Mouse (Mus musculus) neural tube, embryonic 15.5 days (tissue): ENCODE data around the gene Pde6h. TPM values are rescaled to one million over a fixed set of nuclear protein-coding genes. Genes with fewer than 3 reads are reported as not detected.

ENCODE experiments used
- ATAC-seq: fragments of 200-750 bp; cut with Nextera tagmentation; 2 replicates; pipeline ENCODE4 v1.8.0; 2017; ENCODE audit warnings: mild to moderate bottlenecking, moderate TSS enrichment, moderate library complexity; ENCODE audit not compliant: low FRiP score
- H3K27ac ChIP-seq: fragments of 300-500 bp; sonication (generic); replicated peaks from 2 replicates; pipeline ENCODE4 v1.5.1; 2015; ENCODE audit warnings: mild to moderate bottlenecking, inconsistent platforms
- H3K27me3 ChIP-seq: fragments of 300-500 bp; sonication (generic); replicated peaks from 2 replicates; pipeline ENCODE4 v1.6.1; 2015; ENCODE audit warnings: inconsistent platforms
- H3K36me3 ChIP-seq: fragments of 300-500 bp; sonication (generic); 2 replicates; pipeline ENCODE4 v1.6.1; 2015; ENCODE audit warnings: inconsistent platforms
- H3K4me1 ChIP-seq: fragments of 300-500 bp; sonication (generic); 2 replicates; pipeline ENCODE4 v1.6.1; 2015; ENCODE audit warnings: inconsistent platforms
- H3K4me2 ChIP-seq: fragments of 300-500 bp; sonication (generic); 2 replicates; pipeline ENCODE4 v1.6.1; 2015; ENCODE audit warnings: inconsistent platforms, mild to moderate bottlenecking, moderate library complexity
- H3K4me3 ChIP-seq: fragments of 300-500 bp; sonication (generic); replicated peaks from 2 replicates; pipeline ENCODE4 v1.5.1; 2015; ENCODE audit warnings: mild to moderate bottlenecking, inconsistent platforms
- H3K9ac ChIP-seq: fragments of 300-500 bp; sonication (generic); replicated peaks from 2 replicates; pipeline ENCODE4 v1.6.1; 2015; ENCODE audit warnings: mild to moderate bottlenecking, inconsistent platforms
- H3K9me3 ChIP-seq: fragments of 300-500 bp; sonication (generic); replicated peaks from 2 replicates; pipeline ENCODE4 v1.6.1; 2016; ENCODE audit warnings: inconsistent platforms
- WGBS: fragments of 180-500 bp; shearing (Covaris S2); methylation state at CpG from one replicate; pipeline ENCODE4 v1.1.7; 2015; ENCODE audit warnings: mixed read lengths; 5-methylcytosine and 5-hydroxymethylcytosine counted together
- polyA plus RNA-seq: library from polyadenylated mRNA; unstranded; fragments of >200 nt; fragmentation: Nextera tagmentation; extraction: Ambion mirVana; gene quantifications from 2 replicates; pipeline ENCODE4 v1.2.1, GENCODE M21; 2015

Pde6h gene
- polyA plus RNA-seq, 1 experiment from 2014 or later, result 0.33 TPM

DNA sequence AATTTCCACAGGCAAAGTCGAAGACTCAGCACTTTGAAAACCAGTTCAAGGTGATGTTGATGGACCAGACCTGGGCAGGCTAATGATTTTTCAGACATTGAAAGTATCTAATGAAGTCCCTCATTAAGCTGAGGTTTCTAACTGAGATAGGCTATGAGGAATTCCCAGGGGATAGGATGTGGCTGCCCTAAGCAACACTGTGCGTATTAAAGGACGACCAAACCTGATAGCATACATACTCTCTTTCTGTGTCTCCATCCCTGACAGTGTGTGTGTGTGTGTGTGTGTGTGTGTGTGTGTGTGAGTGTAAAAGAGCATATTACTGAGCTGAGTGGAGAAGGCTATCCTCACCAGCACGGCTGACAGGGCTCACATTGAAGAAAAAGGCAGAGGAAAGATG, 80.7 kb downstream of the Pde6h start:
- no peak overlapping the region for H3K4me3 ChIP-seq
- H3K36me3 ChIP-seq, result no peaks in the 10 kb centered on the region
- H3K9ac ChIP-seq, result no peak overlapping the region
- no peaks in the 10 kb centered on the region for H3K27me3 ChIP-seq
- no peaks in the 10 kb centered on the region for H3K9me3 ChIP-seq
- H3K4me1 ChIP-seq, result no peaks in the 10 kb centered on the region
- no peak overlapping the region for H3K27ac ChIP-seq
- H3K4me2 ChIP-seq, result no peak overlapping the region
- 80% methylated on average over 4 of the region's 4 CpGs for WGBS
- ATAC-seq, result no peak

DNA sequence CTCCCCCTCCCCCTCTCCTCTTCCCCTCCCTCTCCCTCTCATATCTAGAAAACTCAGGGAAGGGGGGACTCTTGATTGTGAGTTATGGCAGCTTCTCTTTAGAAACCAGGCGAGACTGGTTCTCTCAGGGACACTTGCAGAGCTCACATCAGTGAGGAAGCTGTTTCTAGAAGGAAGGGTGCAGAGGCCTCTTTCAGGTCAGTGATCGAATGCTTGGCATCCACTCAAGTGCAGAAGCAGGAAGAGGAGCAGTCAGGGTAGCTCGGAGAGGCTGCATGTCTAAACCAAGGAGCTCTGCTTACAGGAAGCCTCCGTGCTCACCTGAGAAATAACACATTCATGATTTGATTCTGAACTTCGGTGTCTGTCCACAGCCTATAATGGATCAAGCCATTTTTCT, 87.6 kb downstream of the Pde6h start:
- Histone ChIP-seq H3K27ac (no peak overlapping the region), H3K27me3 (no peaks in the 10 kb centered on the region), H3K9ac (no peak overlapping the region), H3K36me3 (no peaks in the 10 kb centered on the region), H3K4me2 (no peak overlapping the region), H3K4me3 (no peak overlapping the region), H3K9me3 (no peaks in the 10 kb centered on the region), H3K4me1 (no peaks in the 10 kb centered on the region)
- ATAC-seq, result no peak
- WGBS, result 91% methylated on average over 5 of the region's 5 CpGs

DNA sequence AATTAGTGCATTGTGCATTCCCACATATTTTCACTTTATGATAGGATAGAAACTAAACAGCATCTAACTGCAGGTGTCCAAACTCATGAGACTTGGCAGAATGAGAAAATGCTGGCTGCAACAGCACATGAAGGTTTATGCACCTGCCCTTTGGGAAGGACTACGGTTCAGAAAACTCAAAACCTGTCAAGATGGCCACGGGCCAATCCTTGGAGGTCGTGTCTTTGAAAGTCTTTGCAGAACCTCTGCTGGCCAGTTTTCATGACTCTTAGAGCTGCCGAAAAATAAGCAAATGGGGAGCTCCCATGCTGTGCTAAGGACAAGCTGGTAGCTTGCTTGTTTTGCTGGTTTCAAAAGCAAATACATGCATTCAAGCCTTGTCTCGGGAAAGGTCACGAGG, 90.7 kb downstream of the Pde6h start:
- Histone ChIP-seq H3K4me1 (no peaks in the 10 kb centered on the region), H3K4me2 (no peak overlapping the region), H3K9ac (no peak overlapping the region), H3K27me3 (no peaks in the 10 kb centered on the region), H3K4me3 (no peak overlapping the region), H3K9me3 (no peaks in the 10 kb centered on the region), H3K36me3 (no peaks in the 10 kb centered on the region), H3K27ac (no peak overlapping the region)
- ATAC-seq, result no peak
- WGBS, result 68% methylated on average over 6 of the region's 6 CpGs

DNA sequence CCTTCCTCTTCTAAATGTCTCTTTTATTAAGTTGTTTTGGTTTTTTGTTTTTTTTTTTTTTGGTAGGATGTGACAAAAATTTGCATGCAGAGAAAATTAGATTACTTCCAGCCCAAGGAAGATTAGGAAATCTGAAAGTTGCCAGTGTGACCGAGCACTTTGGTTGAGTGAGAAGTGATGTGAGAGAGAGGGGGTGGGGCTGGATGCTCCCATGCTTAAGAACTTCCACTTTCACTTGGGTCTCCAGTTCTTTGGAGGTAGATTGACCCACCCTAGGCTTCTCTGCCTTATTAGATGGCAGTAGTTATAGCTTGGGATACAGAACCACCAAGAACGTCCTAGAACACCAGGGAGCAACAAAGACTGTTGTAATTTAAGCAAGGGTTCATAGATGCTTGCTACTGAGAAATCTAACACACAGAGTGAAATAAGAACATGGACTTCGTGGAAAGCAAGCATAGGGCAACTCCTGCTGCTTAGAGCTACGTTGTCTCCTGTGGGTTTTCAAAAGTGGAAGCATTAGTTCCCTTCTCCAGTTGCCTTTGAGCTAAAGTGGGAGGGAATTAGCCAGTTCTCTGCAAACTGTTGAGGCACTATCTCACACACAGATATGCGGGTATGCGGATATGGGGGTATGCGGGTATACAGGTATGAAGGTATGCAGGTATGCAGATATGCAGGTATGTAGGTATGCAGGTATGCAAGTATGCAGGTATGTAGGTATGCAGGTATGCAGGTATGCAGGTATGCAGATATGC, 93.8 kb downstream of the Pde6h start:
- Histone ChIP-seq H3K4me3 (no peak overlapping the region), H3K9ac (no peak overlapping the region), H3K9me3 (no peaks in the 10 kb centered on the region), H3K4me1 (0 out of 2 replicates have a peak, but pooled peaks cover 2% of the 10 kb centered on the region), H3K27ac (no peak overlapping the region), H3K27me3 (no peaks in the 10 kb centered on the region), H3K4me2 (no peak overlapping the region), H3K36me3 (no peaks in the 10 kb centered on the region)
- no peak for ATAC-seq
- 91% methylated on average over 7 of the region's 7 CpGs for WGBS

Other genes starting within 250 kb of the Pde6h start
- 0.23 and 5.5 TPM in 2 replicates for gene Gucy2c, start 142.1 kb upstream of the Pde6h start, polyA plus RNA-seq
- gene Hist4h4, start 119.4 kb upstream of the Pde6h start, polyA plus RNA-seq, result 0.43 and 0.44 TPM in 2 replicates
- 106 and 119 TPM in 2 replicates for gene H2afj, start 115.6 kb upstream of the Pde6h start, polyA plus RNA-seq
- gene BC049715, start 96.2 kb upstream of the Pde6h start, polyA plus RNA-seq, result 1.5 and 2.8 TPM in 2 replicates
- gene Wbp11, start 95.6 kb upstream of the Pde6h start, polyA plus RNA-seq, result 71.1 and 80.0 TPM in 2 replicates
- 2.5 and 3.0 TPM in 2 replicates for gene Smco3, start 88.4 kb upstream of the Pde6h start, polyA plus RNA-seq
- 0.23 and 2.3 TPM in 2 replicates for gene Art4, start 66.1 kb upstream of the Pde6h start, polyA plus RNA-seq
- 28.4 and 40.1 TPM in 2 replicates for gene Mgp, start 48.0 kb upstream of the Pde6h start, polyA plus RNA-seq
- 0.82 TPM in 1 of 2 replicates, not detected in the other for gene Erp27, start 1.7 kb upstream of the Pde6h start, polyA plus RNA-seq
- 13.8 and 95.4 TPM in 2 replicates for gene Arhgdib, start 18.1 kb downstream of the Pde6h start, polyA plus RNA-seq
- gene Rerg, start 246.7 kb downstream of the Pde6h start, polyA plus RNA-seq, result 10.6 and 11.1 TPM in 2 replicates